Mouse (Mus musculus): ENCODE data around the gene Gm10112.

Gene Gm10112

DNA sequence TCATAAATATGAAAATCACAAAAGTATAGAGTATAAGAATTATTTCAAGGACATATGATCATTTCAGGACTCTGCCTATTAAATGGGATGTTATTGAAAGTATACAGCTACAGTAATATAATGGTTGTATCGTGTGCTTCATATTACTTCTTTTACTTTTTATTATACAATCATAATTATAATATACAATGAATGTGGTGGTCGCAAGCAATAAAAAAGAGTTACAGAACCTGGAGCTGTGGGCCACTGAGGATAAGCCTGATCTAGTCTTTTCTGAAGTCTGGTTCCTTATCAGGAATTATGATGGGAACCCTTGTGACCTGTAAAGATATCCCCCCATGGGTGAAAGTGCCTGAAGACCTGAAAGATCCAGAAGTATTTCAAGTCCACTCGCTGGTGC lies at the start of gene Gm10112:
Gm10112 (plus strand) TSS at position 301 of the 400 bp plus-strand sequence.
- no peak for DNase-seq (ENCODE audit: low spot score)

- no peak for DNase-seq (ENCODE audit: low spot score)
These were observed 21.4 kb downstream of the Gm10112 start for GRCm38 (mm10) chrX:111189574-111189973.

- DNase-seq (ENCODE audit: low spot score), result no peak
These were observed 28.2 kb downstream of the Gm10112 start for GRCm38 (mm10) chrX:111196376-111196775.

DNA sequence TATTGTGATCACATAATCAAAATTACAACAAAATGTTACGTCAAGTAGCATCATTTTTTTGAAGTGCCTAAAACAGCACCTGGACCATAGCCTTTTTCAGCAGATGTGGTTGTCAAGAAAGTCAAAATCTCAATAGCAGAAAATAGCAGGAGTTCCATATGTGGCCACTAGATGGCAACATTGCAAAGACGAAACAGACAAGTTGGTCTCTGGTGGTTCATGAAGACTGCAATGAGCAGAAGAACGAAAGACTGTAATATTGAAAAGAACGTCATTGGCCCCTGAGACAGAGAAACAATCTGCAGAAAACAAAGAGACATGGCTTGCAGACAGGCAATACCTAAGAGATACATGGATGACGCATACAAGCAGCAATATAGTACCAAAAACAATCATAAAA lies 42.1 kb downstream of the Gm10112 start:
- DNase-seq (ENCODE audit: low spot score), result no peak
